Mouse (Mus musculus): ENCODE measurements around the gene Efemp2.

DNA sequence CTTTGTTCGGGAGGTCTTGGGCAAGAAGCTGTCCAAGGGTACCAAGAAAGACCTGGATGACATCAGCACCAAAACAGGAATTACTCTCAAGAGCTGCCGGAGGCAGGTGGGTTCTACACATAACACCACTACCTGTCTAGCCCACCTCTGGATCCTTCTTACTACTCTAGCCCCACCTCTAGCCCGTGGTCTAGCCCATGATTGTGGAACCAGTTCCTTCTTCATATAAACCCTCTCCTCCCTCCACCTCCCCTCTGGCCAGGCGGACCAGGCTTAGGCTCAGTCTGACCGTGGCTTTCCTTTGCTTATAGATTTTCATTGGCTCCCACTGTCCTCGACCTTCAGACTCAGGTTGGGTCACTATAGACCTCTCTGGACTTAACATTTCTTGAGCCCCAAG is 12.3 kb upstream of the Efemp2 start:
- no peak for TF ChIP-seq CTCF (IDR thresholded peaks at IDR 0.05; ENCODE audit: control insufficient read depth, insufficient read depth, low read length)
- TF ChIP-seq POLR2A (IDR thresholded peaks at IDR 0.05; ENCODE audit: borderline replicate concordance, control insufficient read depth, low read depth, low read length): no peak
